Mouse (Mus musculus) adrenal gland, postnatal 25 days (tissue): Measurements from ENCODE around the gene Chad. TPM values are rescaled to one million over a fixed set of nuclear protein-coding genes. Genes with fewer than 3 reads are reported as not detected.

ENCODE experiments used
- DNase-seq: peaks from one replicate; pipeline ENCODE4 v3.0.0; 2021; ENCODE audit warnings: mixed read lengths
- total RNA-seq: library from RNA; stranded (reverse); gene quantifications from 2 replicates; pipeline ENCODE4 v1.2.3, GENCODE M21; 2021

Gene Chad
- total RNA-seq, 1 experiment from 2014 or later: not detected

GRCm38 (mm10) chr11:94566534-94566933 lies 1.7 kb downstream of the Chad start:
- no peak for DNase-seq

GRCm38 (mm10) chr11:94567326-94567725 lies 2.5 kb downstream of the Chad start:
- no peak for DNase-seq

- peak; percentile 28 for DNase-seq
These were observed 5.8 kb downstream of the Chad start for GRCm38 (mm10) chr11:94570612-94571011.

GRCm38 (mm10) chr11:94571850-94572249 lies 7.0 kb downstream of the Chad start:
- DNase-seq: no peak

GRCm38 (mm10) chr11:94574560-94574959 lies 9.7 kb downstream of the Chad start:
- DNase-seq: no peak

- no peak for DNase-seq
These were observed 10.2 kb downstream of the Chad start for GRCm38 (mm10) chr11:94575036-94575435.

- no peak for DNase-seq
These were observed 11.5 kb downstream of the Chad start for GRCm38 (mm10) chr11:94576361-94576760.

- no peak for DNase-seq
These were observed 15.4 kb downstream of the Chad start for GRCm38 (mm10) chr11:94580111-94580740.

GRCm38 (mm10) chr11:94585091-94585490 lies 20.2 kb downstream of the Chad start:
- no peak for DNase-seq

- no peak for DNase-seq
These were observed 22.7 kb downstream of the Chad start for GRCm38 (mm10) chr11:94587511-94587910.

GRCm38 (mm10) chr11:94596311-94596852 lies 31.5 kb downstream of the Chad start:
- DNase-seq: no peak

- peak; percentile 92 for DNase-seq
These were observed 32.5 kb downstream of the Chad start for GRCm38 (mm10) chr11:94597319-94597718.

- no peak for DNase-seq
These were observed 33.7 kb downstream of the Chad start for GRCm38 (mm10) chr11:94598437-94599120.

- DNase-seq: no peak
These were observed 35.6 kb downstream of the Chad start for GRCm38 (mm10) chr11:94600447-94600846.

- DNase-seq: peak; percentile 87
These were observed 36.8 kb downstream of the Chad start, which contains the start of gene Acsf2 for GRCm38 (mm10) chr11:94601321-94602281. Gene Acsf2, minus strand, starts transcription at chr11:94601871.

GRCm38 (mm10) chr11:94602356-94602955 lies 37.6 kb downstream of the Chad start:
- no peak for DNase-seq

GRCm38 (mm10) chr11:94610744-94611740 lies 46.2 kb downstream of the Chad start:
- peak; percentile 46 for DNase-seq

GRCm38 (mm10) chr11:94614603-94615002 lies 49.8 kb downstream of the Chad start:
- DNase-seq: no peak

- DNase-seq: no peak
These were observed 50.6 kb downstream of the Chad start for GRCm38 (mm10) chr11:94615494-94615893.

GRCm38 (mm10) chr11:94617646-94618045 lies 52.8 kb downstream of the Chad start:
- no peak for DNase-seq
